Mouse (Mus musculus) T-helper 2 cell (primary cell): ENCODE results near the gene Gm773.
"Not testable (repeated sequence)": the region's sequence is repeated elsewhere in the genome, so short reads cannot be mapped to it uniquely, and the experiment has no call there.

Experiments
- in situ Hi-C: fragments of 300-600 bp; cut with MboI, MseI; formaldehyde crosslinking; loops from one replicate; pipeline ENCODE4 v1.15.1; 2025; ENCODE audit warnings: high pct_unique_total_duplicates

Gene Gm773

DNA sequence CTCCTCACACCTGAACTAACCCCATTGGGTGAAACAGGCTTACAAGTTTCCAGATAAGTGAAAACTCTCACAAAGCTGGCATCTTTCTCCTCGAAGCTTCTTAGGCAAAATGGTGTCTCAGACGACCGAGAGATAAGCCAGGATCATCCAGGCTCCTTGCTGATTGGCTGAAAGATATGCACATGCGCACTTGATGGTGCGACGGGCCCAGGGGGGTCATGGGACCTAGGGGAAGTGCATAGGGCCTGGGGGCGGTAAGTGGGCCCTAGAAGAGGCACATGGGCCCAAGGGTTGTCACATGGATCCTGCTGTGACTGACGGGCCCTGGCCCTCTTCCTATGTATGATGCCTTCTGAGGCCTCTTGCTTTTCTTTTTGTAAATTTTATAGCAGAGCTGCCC is at the start of gene Gm773:
Gene Gm773 (minus strand): TSS at position 111 of the 400 bp plus-strand sequence.
- in situ Hi-C loops: no loop called here

DNA sequence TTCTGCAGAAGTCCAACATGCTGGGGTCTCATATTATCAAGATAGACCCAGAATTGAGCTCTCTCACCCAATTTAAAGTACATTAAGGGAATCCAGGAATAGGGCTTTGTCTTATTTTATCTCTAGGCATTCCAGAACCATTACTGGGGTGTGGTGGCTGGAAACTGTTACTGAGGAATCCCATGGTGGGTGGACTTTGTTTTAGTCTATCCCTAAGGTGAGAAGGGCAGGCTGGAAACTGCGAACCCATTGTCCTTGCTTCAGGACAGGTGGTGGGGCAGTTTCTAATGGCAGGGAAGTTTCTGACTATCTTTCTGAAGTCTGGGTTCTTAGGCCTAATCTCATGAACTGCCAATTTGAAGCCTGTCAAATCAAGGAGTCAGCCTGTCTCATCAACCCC is 26.2 kb downstream of the Gm773 start:
- in situ Hi-C loops: not testable (repeated sequence)

DNA sequence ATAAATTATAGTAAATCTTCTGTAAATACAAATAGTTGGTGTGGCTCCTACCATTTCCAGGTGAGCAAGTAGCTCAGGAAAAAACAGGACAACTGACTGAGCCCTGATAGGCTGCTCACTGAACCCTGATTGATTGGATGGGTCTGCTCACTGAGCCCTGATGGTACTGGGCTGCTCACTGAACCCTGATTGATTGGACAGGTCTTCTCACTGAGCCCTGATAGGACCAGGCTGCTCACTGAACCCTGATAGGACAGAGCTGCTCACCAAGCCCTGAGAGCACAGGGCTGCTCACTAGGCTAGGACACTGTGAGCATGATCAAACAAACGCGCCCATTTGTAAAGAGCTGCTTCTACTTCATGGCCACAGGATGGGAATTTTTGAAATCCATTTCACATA is 61.3 kb downstream of the Gm773 start:
- in situ Hi-C loops: no loop called here
